Mouse (Mus musculus) erythroblast, embryonic 14.5 days (primary cell): ENCODE data around the gene Lgals9.

ENCODE experiments used
- GATA1 ChIP-seq: IDR thresholded peaks from 2 replicates; pipeline ENCODE4 v1.6.1; 2012; ENCODE audit warnings: low read length, inconsistent platforms, mixed read lengths
- TAL1 ChIP-seq: IDR thresholded peaks from 3 replicates; pipeline ENCODE4 v1.6.1; 2012; ENCODE audit warnings: low read length, inconsistent platforms, mixed read lengths

DNA sequence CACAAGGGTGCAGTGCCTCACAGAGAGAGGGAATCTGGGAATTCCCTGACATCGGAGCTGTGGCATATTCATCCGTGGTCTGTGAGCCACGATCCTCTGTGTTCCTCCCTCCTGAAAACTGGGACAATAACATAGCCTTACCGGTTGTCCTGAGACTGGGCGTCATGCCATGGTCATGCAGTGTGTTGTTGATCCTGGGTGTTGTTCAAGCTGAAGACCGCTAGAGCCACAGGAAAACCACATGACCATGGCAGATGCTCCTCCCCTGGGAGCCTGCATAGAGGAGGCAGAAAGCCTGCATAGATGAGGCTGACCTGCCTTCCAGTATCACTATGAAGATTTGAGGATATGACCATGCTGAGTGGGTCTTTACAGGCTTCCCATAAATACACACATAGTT, 69.3 kb downstream of the Lgals9 start:
- no peak for TF ChIP-seq GATA1
- TF ChIP-seq TAL1 = no peak
